Mouse (Mus musculus) mesoderm, embryonic 11.5 days (tissue): ENCODE measurements around the gene Smg9.
A peak's percentile ranks its signal among the peaks of the same experiment; 100 is the strongest.
"Not testable (repeated sequence)": the region's sequence is repeated elsewhere in the genome, so short reads cannot be mapped to it uniquely, and the experiment has no call there.

ENCODE experiments used
- DNase-seq: peaks from one replicate; pipeline ENCODE4 v3.0.0-alpha.2; 2012; ENCODE audit warnings: low read depth, low spot score

Gene Smg9

GRCm38 (mm10) chr7:24377091-24377865, 22.1 kb upstream of the Smg9 start:
- peak; percentile 60 for DNase-seq

GRCm38 (mm10) chr7:24378049-24378701, 21.2 kb upstream of the Smg9 start:
- DNase-seq = no peak

GRCm38 (mm10) chr7:24379934-24380333, 19.5 kb upstream of the Smg9 start:
- DNase-seq = no peak

- no peak for DNase-seq
Measured at GRCm38 (mm10) chr7:24380370-24380769, 19.0 kb upstream of the Smg9 start.

GRCm38 (mm10) chr7:24382730-24383372, 16.6 kb upstream of the Smg9 start:
- DNase-seq = no peak

- DNase-seq = no peak
Measured at GRCm38 (mm10) chr7:24384070-24384469, 15.3 kb upstream of the Smg9 start.

- peak; percentile 78 for DNase-seq
Measured at GRCm38 (mm10) chr7:24384827-24385226, 14.6 kb upstream of the Smg9 start.

- no peak for DNase-seq
Measured at GRCm38 (mm10) chr7:24387059-24387556, 12.3 kb upstream of the Smg9 start.

GRCm38 (mm10) chr7:24389516-24390187, 9.8 kb upstream of the Smg9 start:
- DNase-seq = no peak

- DNase-seq = no peak
Measured at GRCm38 (mm10) chr7:24390512-24390911, 8.9 kb upstream of the Smg9 start.

GRCm38 (mm10) chr7:24391077-24391476, 8.3 kb upstream of the Smg9 start:
- DNase-seq = peak; percentile 85

- no peak for DNase-seq
Measured at GRCm38 (mm10) chr7:24391687-24392086, 7.7 kb upstream of the Smg9 start.

- no peak for DNase-seq
Measured at GRCm38 (mm10) chr7:24394054-24394453, 5.4 kb upstream of the Smg9 start.

- DNase-seq = no peak
Measured at GRCm38 (mm10) chr7:24394475-24395161, 4.8 kb upstream of the Smg9 start.

- DNase-seq = no peak
Measured at GRCm38 (mm10) chr7:24396832-24397231, 2.6 kb upstream of the Smg9 start.

- no peak for DNase-seq
Measured at GRCm38 (mm10) chr7:24398364-24398913, 980 bp upstream of the Smg9 start.

- no peak for DNase-seq
Measured at GRCm38 (mm10) chr7:24400082-24400452, 648 bp downstream of the Smg9 start.

GRCm38 (mm10) chr7:24400489-24400888, 1.1 kb downstream of the Smg9 start:
- DNase-seq = not testable (repeated sequence)

GRCm38 (mm10) chr7:24402851-24403250, 3.4 kb downstream of the Smg9 start:
- no peak for DNase-seq

- DNase-seq = no peak
Measured at GRCm38 (mm10) chr7:24405649-24406048, 6.2 kb downstream of the Smg9 start.
